Mouse (Mus musculus) ES-Bruce4 (cell line): Measurements from ENCODE around the gene Pax7.

Experiments used
- CTCF ChIP-seq: IDR thresholded peaks from one replicate; pipeline ENCODE4 v1.8.1; 2011; ENCODE audit warnings: low read depth, low read length
- POLR2A ChIP-seq: IDR thresholded peaks from one replicate; pipeline ENCODE4 v1.8.1; 2011; ENCODE audit warnings: low read length; ENCODE audit not compliant: insufficient read depth

DNA sequence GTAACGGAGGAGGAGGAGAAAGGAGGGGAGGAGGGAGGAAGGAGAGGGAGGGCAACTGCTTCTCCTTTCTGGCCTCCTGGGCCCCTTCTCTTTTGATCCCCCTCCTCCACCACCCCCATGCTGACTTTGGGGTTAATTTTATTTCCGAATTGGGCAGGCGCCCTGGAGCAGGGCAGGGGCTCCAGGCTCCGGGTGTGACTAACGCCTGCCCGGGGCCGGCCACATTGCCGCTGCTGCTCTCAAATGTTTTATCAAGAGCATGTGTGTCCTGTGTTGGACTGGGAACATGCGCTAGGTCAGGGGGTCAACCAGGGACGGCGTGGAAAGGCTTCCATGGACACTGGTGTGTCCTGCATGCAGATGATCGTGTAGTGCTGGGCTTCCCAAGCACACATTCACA lies 87.2 kb downstream of the Pax7 start:
- TF ChIP-seq POLR2A (no peak), CTCF (no peak)
